Mouse (Mus musculus): ENCODE measurements around the gene R3hdm4. TPM values are rescaled to one million over a fixed set of nuclear protein-coding genes. Genes with fewer than 3 reads are reported as not detected.

The R3hdm4 gene
- 6.4 TPM for polyA plus RNA-seq (2014; fragmentation: Illumina TruSeq; extraction: RNeasy Lipid Tissue Mini Kit (QIAGEN cat#74804); ENCODE audit: low read depth, low replicate concordance)

DNA sequence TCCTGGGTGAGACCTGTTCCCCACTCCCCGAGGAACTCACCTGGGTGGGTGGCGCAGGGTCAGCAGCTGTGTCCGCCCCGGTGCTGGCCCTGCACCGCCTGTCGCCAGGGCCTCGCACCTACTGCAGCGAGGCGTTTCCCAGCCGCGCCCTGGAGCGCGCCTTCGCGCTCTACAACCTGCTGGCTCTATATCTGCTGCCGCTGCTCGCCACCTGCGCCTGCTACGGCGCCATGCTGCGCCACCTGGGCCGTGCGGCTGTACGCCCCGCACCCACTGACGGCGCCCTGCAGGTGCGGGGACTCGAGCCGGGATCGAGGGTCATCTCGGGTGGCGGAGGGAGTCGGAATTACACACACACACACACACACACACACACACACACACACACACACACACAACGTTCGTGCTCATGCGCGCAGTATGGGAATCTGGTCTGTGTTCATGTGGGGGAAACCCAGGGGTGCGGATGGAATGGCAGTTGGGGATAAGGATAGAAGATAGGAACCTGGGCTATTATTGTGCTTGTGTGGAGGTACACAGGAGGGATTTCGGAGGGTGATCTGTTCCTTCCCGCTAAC lies at the start of gene R3hdm4:
R3hdm4 (minus strand) TSS at position 251 of the 578 bp plus-strand sequence.

DNA sequence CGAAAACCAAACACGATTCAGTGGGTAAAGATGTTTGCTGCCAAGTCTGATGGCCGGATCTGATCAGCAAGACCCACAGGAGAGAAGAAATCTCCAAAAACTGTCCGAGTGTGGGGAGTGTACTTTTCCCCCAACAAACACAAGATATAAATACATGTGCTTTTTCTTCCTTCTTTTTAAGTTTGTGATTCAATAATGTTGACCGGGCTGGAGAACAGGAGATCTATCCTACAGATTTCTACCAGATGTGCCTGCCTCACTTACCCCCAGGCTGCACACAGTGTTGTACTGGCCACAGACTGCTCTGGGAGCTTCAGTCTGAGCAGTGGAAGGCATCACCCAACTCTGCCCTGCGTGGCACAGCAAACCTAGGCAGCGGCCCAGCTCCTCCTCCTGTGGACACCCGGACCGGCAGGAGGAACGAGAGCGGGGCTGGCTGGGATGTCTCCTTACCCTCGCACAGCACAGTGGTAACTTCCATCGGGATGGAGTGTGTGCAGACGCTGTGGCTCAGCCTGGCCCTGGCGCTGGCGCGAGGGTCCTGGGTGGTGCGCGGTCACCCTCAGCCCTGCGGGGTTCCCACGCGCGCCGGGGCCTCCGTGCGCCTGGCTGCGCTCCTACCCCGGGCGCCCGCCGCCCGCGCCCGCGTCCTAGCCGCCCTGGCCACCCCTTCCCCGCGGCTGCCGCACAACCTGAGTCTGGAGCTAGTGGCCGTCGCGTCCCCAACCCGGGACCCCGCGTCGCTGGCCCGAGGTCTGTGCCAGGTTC lies 49.6 kb upstream of the R3hdm4 start, which contains the start of gene Grin3b:
Grin3b (plus strand) TSS at position 301 of the 768 bp plus-strand sequence.

GRCm38 (mm10) chr10:79959847-79960601 lies 39.0 kb upstream of the R3hdm4 start, which contains the start of gene Wdr18:
Gene Wdr18, plus strand, starts transcription at chr10:79960152.

GRCm38 (mm10) chr10:79926491-79927323 lies 5.7 kb upstream of the R3hdm4 start, which contains the start of gene Arid3a:
Gene Arid3a, plus strand, starts transcription at chr10:79927043.

GRCm38 (mm10) chr10:79916808-79917531 lies 4.0 kb downstream of the R3hdm4 start, which contains the start of gene Kiss1r:
Gene Kiss1r, plus strand, starts transcription at chr10:79916971.

DNA sequence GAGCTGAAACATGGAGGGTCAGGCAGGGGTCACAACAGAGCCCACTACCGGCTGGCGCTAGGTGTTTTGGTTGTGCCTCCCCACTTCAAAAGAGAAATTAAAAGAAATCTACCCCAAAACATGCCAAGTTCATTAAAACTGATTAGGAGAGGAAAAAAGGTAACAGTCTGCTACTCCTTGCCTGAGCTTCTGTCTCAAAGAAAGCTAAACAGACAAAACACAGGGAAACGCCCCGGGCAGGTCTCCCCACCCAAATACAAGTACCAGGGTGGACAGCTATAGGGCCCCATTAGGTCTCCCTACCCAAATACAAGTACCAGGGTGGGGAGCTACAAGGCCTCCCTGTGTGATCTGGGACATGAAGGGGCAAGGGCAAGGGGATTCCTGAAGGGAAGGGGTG lies 10.5 kb downstream of the R3hdm4 start, which contains the start of gene Gm26602:
Gm26602 (plus strand) TSS at position 301 of the 400 bp plus-strand sequence.

DNA sequence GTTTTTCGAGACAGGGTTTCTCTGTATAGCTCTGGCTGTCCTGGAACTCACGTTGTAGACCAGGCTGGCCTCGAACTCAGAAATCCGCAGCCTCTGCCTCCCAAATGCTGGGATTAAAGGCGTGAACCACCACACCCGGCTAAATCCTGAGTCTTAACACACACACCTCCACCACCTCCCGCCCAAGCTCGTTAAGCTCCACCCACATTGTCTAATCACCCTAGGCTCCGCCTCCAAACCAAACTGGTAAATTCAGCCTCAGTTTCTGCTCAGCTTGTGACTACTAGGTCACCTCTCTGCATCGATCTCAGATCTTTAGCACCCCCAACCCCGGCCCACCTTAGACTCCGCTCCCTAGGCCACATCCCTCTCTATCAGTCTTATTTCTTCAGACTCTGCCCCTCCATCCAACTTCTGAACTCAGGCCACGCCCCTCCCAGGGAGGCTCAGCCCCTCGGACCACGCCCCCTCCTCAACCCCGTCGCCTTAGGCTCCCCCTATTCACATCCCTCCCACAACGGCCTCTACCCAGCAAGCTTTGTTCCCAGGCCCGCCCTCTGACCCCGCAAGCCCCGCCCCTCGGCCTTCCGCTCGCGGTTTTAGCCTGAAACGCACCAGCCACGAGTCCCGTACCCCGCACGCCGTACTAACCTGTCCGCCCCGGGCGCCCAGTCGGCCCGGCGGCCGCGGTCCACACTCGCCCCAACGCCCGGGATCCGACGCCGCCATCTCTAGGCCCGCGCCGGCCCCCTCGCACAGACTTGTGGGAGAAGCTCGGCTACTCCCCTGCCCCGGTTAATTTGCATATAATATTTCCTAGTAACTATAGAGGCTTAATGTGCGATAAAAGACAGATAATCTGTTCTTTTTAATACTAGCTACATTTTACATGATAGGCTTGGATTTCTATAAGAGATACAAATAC lies 12.6 kb downstream of the R3hdm4 start, which contains the start of gene Med16:
Med16 (minus strand) TSS at position 757 of the 925 bp plus-strand sequence.

DNA sequence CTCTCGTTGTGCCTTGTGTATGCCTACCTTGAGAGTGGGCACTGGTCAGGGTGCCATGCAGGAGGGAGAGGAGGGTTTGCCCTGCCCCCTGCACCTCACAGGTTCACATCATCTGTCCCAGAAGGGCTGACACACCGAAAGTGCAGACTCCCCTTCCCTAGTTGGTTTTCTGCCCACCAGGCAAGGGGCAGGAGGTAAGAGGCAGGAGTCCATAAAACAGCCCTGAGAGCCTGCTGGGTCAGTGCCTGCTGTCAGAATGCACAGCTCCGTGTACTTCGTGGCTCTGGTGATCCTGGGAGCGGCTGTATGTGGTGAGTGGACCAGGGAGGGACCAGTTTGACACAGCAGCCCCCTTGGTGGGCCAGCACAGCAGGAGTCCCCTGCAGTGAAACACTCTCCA lies 30.3 kb downstream of the R3hdm4 start, which contains the start of gene Cfd:
Cfd (plus strand) TSS at position 184 of the 400 bp plus-strand sequence.

DNA sequence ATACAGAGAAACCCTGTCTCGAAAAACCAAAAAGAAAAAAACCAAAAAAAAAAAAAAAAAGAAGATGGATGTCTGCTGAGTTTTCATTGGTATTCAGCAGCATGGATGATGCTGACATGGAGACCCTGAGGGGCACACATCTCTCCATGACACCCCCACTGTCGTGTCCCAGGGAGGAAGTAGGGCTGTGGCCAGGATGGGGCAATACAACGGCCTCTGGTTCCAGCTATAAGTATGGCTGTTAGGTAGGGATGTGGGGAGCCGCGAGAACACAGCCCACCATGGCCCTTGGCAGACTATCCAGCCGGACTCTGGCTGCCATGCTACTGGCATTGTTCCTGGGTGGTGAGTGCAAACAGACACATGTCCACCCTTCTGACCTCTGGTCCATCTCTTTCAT lies 35.0 kb downstream of the R3hdm4 start, which contains the start of gene Elane:
Elane (plus strand) TSS at position 194 of the 400 bp plus-strand sequence.

GRCm38 (mm10) chr10:79874290-79874862 lies 46.6 kb downstream of the R3hdm4 start, which contains the start of the genes Prtn3 and Plppr3:
Gene Prtn3, plus strand, starts transcription at chr10:79874476.
Gene Plppr3, minus strand, starts transcription at chr10:79874634.

Other genes with a start within 250 kb of the R3hdm4 start
- not detected for gene Cdc34, start 239.0 kb downstream of the R3hdm4 start, polyA plus RNA-seq (2014; fragmentation: Illumina TruSeq; extraction: RNeasy Lipid Tissue Mini Kit (QIAGEN cat#74804); ENCODE audit: low read depth, low replicate concordance)
- gene Gzmm, start 232.2 kb downstream of the R3hdm4 start, polyA plus RNA-seq (2014; fragmentation: Illumina TruSeq; extraction: RNeasy Lipid Tissue Mini Kit (QIAGEN cat#74804); ENCODE audit: low read depth, low replicate concordance), result not detected
- 293 TPM for gene Bsg, start 216.7 kb downstream of the R3hdm4 start, polyA plus RNA-seq (2014; fragmentation: Illumina TruSeq; extraction: RNeasy Lipid Tissue Mini Kit (QIAGEN cat#74804); ENCODE audit: low read depth, low replicate concordance)
- not detected for gene Hcn2, start 204.6 kb downstream of the R3hdm4 start, polyA plus RNA-seq (2014; fragmentation: Illumina TruSeq; extraction: RNeasy Lipid Tissue Mini Kit (QIAGEN cat#74804); ENCODE audit: low read depth, low replicate concordance)
- 4.2 TPM for gene Polrmt, start 174.6 kb downstream of the R3hdm4 start, polyA plus RNA-seq (2014; fragmentation: Illumina TruSeq; extraction: RNeasy Lipid Tissue Mini Kit (QIAGEN cat#74804); ENCODE audit: low read depth, low replicate concordance)
- not detected for gene Fgf22, start 166.1 kb downstream of the R3hdm4 start, polyA plus RNA-seq (2014; fragmentation: Illumina TruSeq; extraction: RNeasy Lipid Tissue Mini Kit (QIAGEN cat#74804); ENCODE audit: low read depth, low replicate concordance)
- 0.36 TPM for gene Rnf126, start 154.3 kb downstream of the R3hdm4 start, polyA plus RNA-seq (2014; fragmentation: Illumina TruSeq; extraction: RNeasy Lipid Tissue Mini Kit (QIAGEN cat#74804); ENCODE audit: low read depth, low replicate concordance)
- gene Fstl3, start 143.9 kb downstream of the R3hdm4 start, polyA plus RNA-seq (2014; fragmentation: Illumina TruSeq; extraction: RNeasy Lipid Tissue Mini Kit (QIAGEN cat#74804); ENCODE audit: low read depth, low replicate concordance), result 2.6 TPM
- gene Prss57, start 130.2 kb downstream of the R3hdm4 start, polyA plus RNA-seq (2014; fragmentation: Illumina TruSeq; extraction: RNeasy Lipid Tissue Mini Kit (QIAGEN cat#74804); ENCODE audit: low read depth, low replicate concordance), result not detected
- gene Palm, start 127.6 kb downstream of the R3hdm4 start, polyA plus RNA-seq (2014; fragmentation: Illumina TruSeq; extraction: RNeasy Lipid Tissue Mini Kit (QIAGEN cat#74804); ENCODE audit: low read depth, low replicate concordance), result 1.1 TPM
- 0.49 TPM for gene Misp, start 100.2 kb downstream of the R3hdm4 start, polyA plus RNA-seq (2014; fragmentation: Illumina TruSeq; extraction: RNeasy Lipid Tissue Mini Kit (QIAGEN cat#74804); ENCODE audit: low read depth, low replicate concordance)
- gene Ptbp1, start 66.8 kb downstream of the R3hdm4 start, polyA plus RNA-seq (2014; fragmentation: Illumina TruSeq; extraction: RNeasy Lipid Tissue Mini Kit (QIAGEN cat#74804); ENCODE audit: low read depth, low replicate concordance), result 40.9 TPM
- gene Prtn3, start 46.7 kb downstream of the R3hdm4 start, polyA plus RNA-seq (2014; fragmentation: Illumina TruSeq; extraction: RNeasy Lipid Tissue Mini Kit (QIAGEN cat#74804); ENCODE audit: low read depth, low replicate concordance), result not detected
- gene Plppr3, start 46.6 kb downstream of the R3hdm4 start, polyA plus RNA-seq (2014; fragmentation: Illumina TruSeq; extraction: RNeasy Lipid Tissue Mini Kit (QIAGEN cat#74804); ENCODE audit: low read depth, low replicate concordance), result not detected
- gene Elane, start 35.0 kb downstream of the R3hdm4 start, polyA plus RNA-seq (2014; fragmentation: Illumina TruSeq; extraction: RNeasy Lipid Tissue Mini Kit (QIAGEN cat#74804); ENCODE audit: low read depth, low replicate concordance), result not detected
- gene Cfd, start 30.4 kb downstream of the R3hdm4 start, polyA plus RNA-seq (2014; fragmentation: Illumina TruSeq; extraction: RNeasy Lipid Tissue Mini Kit (QIAGEN cat#74804); ENCODE audit: low read depth, low replicate concordance), result not detected
- gene Med16, start 12.3 kb downstream of the R3hdm4 start, polyA plus RNA-seq (2014; fragmentation: Illumina TruSeq; extraction: RNeasy Lipid Tissue Mini Kit (QIAGEN cat#74804); ENCODE audit: low read depth, low replicate concordance), result 0.20 TPM
- gene Gm26602, start 10.4 kb downstream of the R3hdm4 start, polyA plus RNA-seq (2014; fragmentation: Illumina TruSeq; extraction: RNeasy Lipid Tissue Mini Kit (QIAGEN cat#74804); ENCODE audit: low read depth, low replicate concordance), result not detected
- gene Kiss1r, start 4.2 kb downstream of the R3hdm4 start, polyA plus RNA-seq (2014; fragmentation: Illumina TruSeq; extraction: RNeasy Lipid Tissue Mini Kit (QIAGEN cat#74804); ENCODE audit: low read depth, low replicate concordance), result 0.16 TPM
- 3.1 TPM for gene Arid3a, start 5.8 kb upstream of the R3hdm4 start, polyA plus RNA-seq (2014; fragmentation: Illumina TruSeq; extraction: RNeasy Lipid Tissue Mini Kit (QIAGEN cat#74804); ENCODE audit: low read depth, low replicate concordance)
- gene Wdr18, start 38.9 kb upstream of the R3hdm4 start, polyA plus RNA-seq (2014; fragmentation: Illumina TruSeq; extraction: RNeasy Lipid Tissue Mini Kit (QIAGEN cat#74804); ENCODE audit: low read depth, low replicate concordance), result 1.7 TPM
- gene Grin3b, start 49.5 kb upstream of the R3hdm4 start, polyA plus RNA-seq (2014; fragmentation: Illumina TruSeq; extraction: RNeasy Lipid Tissue Mini Kit (QIAGEN cat#74804); ENCODE audit: low read depth, low replicate concordance), result not detected
- gene Tmem259, start 63.1 kb upstream of the R3hdm4 start, polyA plus RNA-seq (2014; fragmentation: Illumina TruSeq; extraction: RNeasy Lipid Tissue Mini Kit (QIAGEN cat#74804); ENCODE audit: low read depth, low replicate concordance), result 0.40 TPM
- 3.0 TPM for gene Cnn2, start 67.4 kb upstream of the R3hdm4 start, polyA plus RNA-seq (2014; fragmentation: Illumina TruSeq; extraction: RNeasy Lipid Tissue Mini Kit (QIAGEN cat#74804); ENCODE audit: low read depth, low replicate concordance)
- gene Abca7, start 75.3 kb upstream of the R3hdm4 start, polyA plus RNA-seq (2014; fragmentation: Illumina TruSeq; extraction: RNeasy Lipid Tissue Mini Kit (QIAGEN cat#74804); ENCODE audit: low read depth, low replicate concordance), result 0.12 TPM
- not detected for gene Arhgap45, start 95.4 kb upstream of the R3hdm4 start, polyA plus RNA-seq (2014; fragmentation: Illumina TruSeq; extraction: RNeasy Lipid Tissue Mini Kit (QIAGEN cat#74804); ENCODE audit: low read depth, low replicate concordance)
- gene Polr2e, start 118.6 kb upstream of the R3hdm4 start, polyA plus RNA-seq (2014; fragmentation: Illumina TruSeq; extraction: RNeasy Lipid Tissue Mini Kit (QIAGEN cat#74804); ENCODE audit: low read depth, low replicate concordance), result 0.32 TPM
- 92.2 TPM for gene Gpx4, start 126.0 kb upstream of the R3hdm4 start, polyA plus RNA-seq (2014; fragmentation: Illumina TruSeq; extraction: RNeasy Lipid Tissue Mini Kit (QIAGEN cat#74804); ENCODE audit: low read depth, low replicate concordance)
- 0.24 TPM for gene Sbno2, start 184.4 kb upstream of the R3hdm4 start, polyA plus RNA-seq (2014; fragmentation: Illumina TruSeq; extraction: RNeasy Lipid Tissue Mini Kit (QIAGEN cat#74804); ENCODE audit: low read depth, low replicate concordance)
- gene Stk11, start 194.6 kb upstream of the R3hdm4 start, polyA plus RNA-seq (2014; fragmentation: Illumina TruSeq; extraction: RNeasy Lipid Tissue Mini Kit (QIAGEN cat#74804); ENCODE audit: low read depth, low replicate concordance), result 3.9 TPM
- 0.85 TPM for gene Atp5d, start 217.4 kb upstream of the R3hdm4 start, polyA plus RNA-seq (2014; fragmentation: Illumina TruSeq; extraction: RNeasy Lipid Tissue Mini Kit (QIAGEN cat#74804); ENCODE audit: low read depth, low replicate concordance)
- not detected for gene Cbarp, start 219.6 kb upstream of the R3hdm4 start, polyA plus RNA-seq (2014; fragmentation: Illumina TruSeq; extraction: RNeasy Lipid Tissue Mini Kit (QIAGEN cat#74804); ENCODE audit: low read depth, low replicate concordance)
- gene Midn, start 227.1 kb upstream of the R3hdm4 start, polyA plus RNA-seq (2014; fragmentation: Illumina TruSeq; extraction: RNeasy Lipid Tissue Mini Kit (QIAGEN cat#74804); ENCODE audit: low read depth, low replicate concordance), result 5.1 TPM
- gene Cirbp, start 244.8 kb upstream of the R3hdm4 start, polyA plus RNA-seq (2014; fragmentation: Illumina TruSeq; extraction: RNeasy Lipid Tissue Mini Kit (QIAGEN cat#74804); ENCODE audit: low read depth, low replicate concordance), result 12.5 TPM

All from kidney, adult 10 weeks (tissue).